Comparison of ENCODE assay signal across 8 mouse cellular contexts in genomic region chr11:113651907-113652273, GRCm38 (mm10). TPM values are rescaled to one million over a fixed set of nuclear protein-coding genes. Genes with fewer than 3 reads are reported as not detected.
DNase-seq lines count a peak whose midpoint lies in the region; ATAC-seq lines count a peak whose summit lies in the region.

No protein-coding gene starts in this region.

- peak overlapping the region; percentile 32; the same call in 1 of the 2 replicates for H3K27ac ChIP-seq in embryonic facial prominence, embryonic 12.5 days

- H3K4me2 ChIP-seq in embryonic facial prominence, embryonic 12.5 days (replicated peaks) = no peak overlapping the region

- no peaks in the 10 kb centered on the region for H3K9me3 ChIP-seq in embryonic facial prominence, embryonic 12.5 days

- DNase-seq in cerebellum, adult 11-12 months = peak; percentile 69
- no peak for DNase-seq in cerebellum, adult 8-10 months
- DNase-seq in ES-CJ7 (ENCODE audit: low read depth, low spot score) = peak; percentile 76
- peak; percentile 73 for DNase-seq in kidney, postnatal 10 days
- peak; percentile 56 for DNase-seq in mesoderm, embryonic 11.5 days (ENCODE audit: low read depth, low spot score)
- peak; percentile 60 for DNase-seq in thymus, postnatal 14 days
- no peak for DNase-seq in layer of hippocampus, postnatal 36 days

- WGBS in embryonic facial prominence, embryonic 12.5 days = 43% methylated on average over 8 of the region's 8 CpGs

- H3K9ac ChIP-seq in embryonic facial prominence, embryonic 12.5 days = no peak overlapping the region

- no peaks in the 10 kb centered on the region for H3K27me3 ChIP-seq in embryonic facial prominence, embryonic 12.5 days

- peaks cover 31% of the 10 kb centered on the region for H3K4me1 ChIP-seq in embryonic facial prominence, embryonic 12.5 days

- peaks cover 53% of the 10 kb centered on the region for H3K36me3 ChIP-seq in embryonic facial prominence, embryonic 12.5 days

- ATAC-seq in embryonic facial prominence, embryonic 12.5 days (ENCODE audit: insufficient number of reproducible peaks, insufficient read depth, low FRiP score, low TSS enrichment) = no peak

- H3K4me3 ChIP-seq in embryonic facial prominence, embryonic 12.5 days = no peak overlapping the region

RNA-seq across cellular contexts. Expression of gene Slc39a11, which starts 2.0 kb away (rescaled TPM):
- polyA plus RNA-seq in embryonic facial prominence, embryonic 12.5 days (2016; fragmentation: Nextera tagmentation; extraction: Ambion mirVana) = 21.4 TPM in 2 replicates
- 10 to 100 TPM; 19.8 to 20.8 TPM for total RNA-seq in layer of hippocampus, postnatal 36 days (2021)

RNA-seq across cellular contexts. Expression of gene Cog1, which starts 2.9 kb away (rescaled TPM):
- 28.9 and 31.1 TPM in 2 replicates for polyA plus RNA-seq in embryonic facial prominence, embryonic 12.5 days (2016; fragmentation: Nextera tagmentation; extraction: Ambion mirVana)
- total RNA-seq in layer of hippocampus, postnatal 36 days (2021) = 10 to 100 TPM; 55.0 to 59.6 TPM

RNA-seq across cellular contexts. Expression of gene Fam104a, which starts 32.1 kb away (rescaled TPM):
- 52.6 TPM in 2 replicates for polyA plus RNA-seq in embryonic facial prominence, embryonic 12.5 days (2016; fragmentation: Nextera tagmentation; extraction: Ambion mirVana)
- 10 to 100 TPM; 26.5 to 26.6 TPM for total RNA-seq in layer of hippocampus, postnatal 36 days (2021)

RNA-seq across cellular contexts. Expression of gene D11Wsu47e, which starts 32.3 kb away (rescaled TPM):
- 24.5 and 26.5 TPM in 2 replicates for polyA plus RNA-seq in embryonic facial prominence, embryonic 12.5 days (2016; fragmentation: Nextera tagmentation; extraction: Ambion mirVana)
- total RNA-seq in layer of hippocampus, postnatal 36 days (2021) = 10 to 100 TPM; 15.0 to 17.3 TPM

RNA-seq across cellular contexts. Expression of gene Sstr2, which starts 32.7 kb away (rescaled TPM):
- polyA plus RNA-seq in embryonic facial prominence, embryonic 12.5 days (2016; fragmentation: Nextera tagmentation; extraction: Ambion mirVana) = 3.0 and 3.3 TPM in 2 replicates
- total RNA-seq in layer of hippocampus, postnatal 36 days (2021) = 10 to 100 TPM; 22.6 to 23.8 TPM

Comparison
In these comparisons a context has a peak if more than half of its experiments do, and no peak if none do; other contexts are left out.
1. DNase-seq: peak in cerebellum, adult 11-12 months (single experiment), ES-CJ7 (single experiment), kidney, postnatal 10 days (single experiment), mesoderm, embryonic 11.5 days (single experiment) and thymus, postnatal 14 days (single experiment); none in cerebellum, adult 8-10 months (single experiment) and layer of hippocampus, postnatal 36 days (0 of 2).